Mouse (Mus musculus) ES-E14 (cell line): Measurements from ENCODE around the gene Col23a1.

ENCODE experiments used
- CHD2 ChIP-seq: IDR thresholded peaks from 2 replicates; pipeline ENCODE4 v1.6.1; 2014; ENCODE audit warnings: mild to moderate bottlenecking, low read depth, low read length, inconsistent platforms
- HCFC1 ChIP-seq: IDR thresholded peaks from 2 replicates; pipeline ENCODE4 v1.6.1; 2012; ENCODE audit warnings: low read length, inconsistent platforms, borderline replicate concordance; ENCODE audit not compliant: insufficient read depth
- MAFK ChIP-seq: IDR thresholded peaks from 2 replicates; pipeline ENCODE4 v1.6.1; 2014; ENCODE audit warnings: mild to moderate bottlenecking, low read depth, low read length, inconsistent platforms; ENCODE audit not compliant: insufficient read depth
- ZC3H11A ChIP-seq: IDR thresholded peaks from 2 replicates; pipeline ENCODE4 v1.6.1; 2012; ENCODE audit warnings: low read depth, mild to moderate bottlenecking, inconsistent platforms, low read length, borderline replicate concordance
- ZNF384 ChIP-seq: IDR thresholded peaks from 2 replicates; pipeline ENCODE4 v1.6.1; 2012; ENCODE audit warnings: low read depth, low read length, inconsistent platforms

DNA sequence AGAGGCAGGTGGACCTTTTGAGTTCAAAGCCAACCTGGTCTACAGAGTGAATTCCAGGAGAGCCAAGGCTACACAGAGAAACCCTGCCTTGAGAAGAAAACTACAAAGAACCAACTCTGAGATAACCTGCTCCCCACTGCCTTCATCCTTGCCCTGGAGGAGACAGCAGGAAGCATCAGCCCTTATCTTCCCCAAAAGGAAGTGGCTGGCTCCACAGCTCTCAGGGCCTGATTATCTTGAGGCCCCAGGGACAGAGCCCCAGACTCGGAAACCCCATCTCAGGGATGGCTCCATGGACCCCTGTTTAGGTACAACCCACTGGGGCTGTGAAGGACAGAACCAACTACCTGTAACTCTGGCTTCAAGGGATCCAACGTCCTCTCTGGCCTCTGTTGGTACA lies 254.7 kb downstream of the Col23a1 start:
- no peak for TF ChIP-seq CHD2
- TF ChIP-seq MAFK, result no peak
- TF ChIP-seq ZNF384, result no peak
- TF ChIP-seq ZC3H11A, result no peak
- no peak for TF ChIP-seq HCFC1
